Mouse (Mus musculus) liver, embryonic 14.5 days (tissue): ENCODE results near the gene Cadm3.

Source experiments
- CTCF ChIP-seq: IDR thresholded peaks from 2 replicates; pipeline ENCODE4 v1.5.1; 2016; ENCODE audit warnings: antibody characterized with exemption, low read depth, control low read depth
- EP300 ChIP-seq: IDR thresholded peaks from 2 replicates; pipeline ENCODE4 v1.6.1; 2016; ENCODE audit warnings: antibody characterized with exemption, low read depth

DNA sequence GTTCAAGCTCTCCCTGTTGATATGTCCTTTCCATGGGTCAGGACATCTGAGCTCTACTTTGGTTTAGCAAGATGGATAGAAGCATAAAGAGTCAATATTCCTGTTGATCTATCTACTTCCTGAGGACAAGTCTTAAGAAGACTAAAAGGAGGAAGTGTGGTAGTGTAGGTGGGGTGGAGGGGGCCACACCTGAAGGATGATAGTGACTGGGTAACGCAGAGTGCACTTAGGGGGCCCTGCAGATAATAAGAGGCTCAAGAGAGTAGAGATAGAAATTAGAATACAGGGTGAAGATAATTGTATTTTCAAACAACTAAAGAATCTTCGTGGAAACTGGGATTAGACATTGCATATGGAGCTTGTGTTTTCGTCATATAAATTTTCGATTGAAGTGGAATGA, 22.4 kb downstream of the Cadm3 start:
- no peak for TF ChIP-seq CTCF
- no peak for TF ChIP-seq EP300
